Mouse (Mus musculus) heart, postnatal 0 days (tissue): ENCODE results near the gene Myadm.

ENCODE experiments used
- CTCF ChIP-seq: IDR thresholded peaks from 2 replicates; pipeline ENCODE4 v1.5.1; 2016; ENCODE audit warnings: antibody characterized with exemption, control low read depth, low read depth
- EP300 ChIP-seq: IDR thresholded peaks from 2 replicates; pipeline ENCODE4 v1.6.1; 2016; ENCODE audit warnings: antibody characterized with exemption, low read depth

DNA sequence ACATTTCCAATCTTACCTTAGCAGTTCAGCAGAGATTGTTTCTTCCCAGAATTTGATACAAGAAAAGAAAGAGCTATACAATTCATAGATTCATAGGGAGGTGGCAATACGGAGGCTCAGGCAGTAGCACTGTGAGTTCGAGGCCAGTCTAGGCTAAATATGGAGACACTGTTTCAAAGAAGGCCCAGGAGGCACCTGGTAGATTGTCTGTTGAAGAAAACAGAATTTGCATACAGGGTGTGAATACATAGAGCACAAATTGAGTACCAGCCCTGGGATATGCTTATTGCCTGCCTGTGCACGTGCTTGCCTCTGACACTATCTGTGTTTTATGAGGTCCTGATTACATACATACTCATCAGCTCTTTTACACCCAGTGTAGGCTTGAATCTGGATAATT is 17.5 kb downstream of the Myadm start:
- TF ChIP-seq CTCF (no peak), EP300 (no peak)
